Mouse (Mus musculus) B cell, adult 62 days (primary cell): ENCODE measurements around the gene Tnip2. TPM values are rescaled to one million over a fixed set of nuclear protein-coding genes. Genes with fewer than 3 reads are reported as not detected.

Experiments
- total RNA-seq: library from RNA; stranded (reverse); gene quantifications from 4 replicates; pipeline ENCODE4 v1.2.4, GENCODE M21; 2023

Tnip2 gene
- 22.8 to 27.3 TPM (median 26.3 TPM) in 4 replicates for total RNA-seq

DNA sequence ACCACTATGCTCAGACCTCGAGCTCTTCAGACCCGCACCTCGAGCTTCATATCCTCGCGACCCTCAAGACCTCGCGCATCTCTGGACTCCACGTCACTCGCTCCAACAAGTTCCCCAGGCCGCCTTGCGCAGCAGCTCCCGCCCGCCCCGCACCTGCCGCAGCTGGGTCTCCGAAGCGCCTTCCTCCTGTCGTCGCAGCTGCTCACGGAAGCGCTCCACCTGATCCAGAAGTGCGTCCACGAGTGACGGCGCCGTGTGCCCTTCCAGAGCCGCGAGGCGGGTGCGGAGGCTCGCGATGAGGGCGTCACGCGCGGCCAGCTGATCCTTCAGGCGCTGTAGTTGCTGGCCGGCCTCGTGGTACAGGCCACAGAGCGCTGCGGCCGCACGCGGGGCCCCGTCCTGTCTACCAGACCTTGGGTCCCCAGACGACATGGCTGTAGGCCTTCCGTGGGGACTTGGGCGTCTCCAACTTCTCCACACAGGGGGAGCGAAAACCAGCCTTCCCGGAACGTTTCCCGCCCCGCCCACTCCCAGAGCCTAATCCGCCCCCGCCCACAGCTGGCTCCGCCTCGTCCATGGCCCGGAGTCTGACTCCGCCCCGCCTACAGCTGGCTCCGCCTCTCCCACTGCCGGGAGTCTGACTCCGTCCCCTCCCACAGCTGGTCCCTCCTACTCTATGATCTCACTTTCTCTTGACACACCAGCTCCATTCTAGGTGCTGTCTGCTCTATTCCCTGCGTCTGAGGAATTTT lies at the start of gene Tnip2:
Gene Tnip2 (minus strand): TSS at position 526 of the 752 bp plus-strand sequence.

GRCm38 (mm10) chr5:34525663-34526476 lies 12.1 kb upstream of the Tnip2 start, which contains the start of gene Sh3bp2:
TSS of gene Sh3bp2 (plus strand) at chr5:34525838.

Other genes starting within 250 kb of the Tnip2 start
- 1.3 to 2.4 TPM (median 1.4 TPM) in 4 replicates for gene Zfyve28, start 225.5 kb downstream of the Tnip2 start, total RNA-seq
- gene Cfap99, start 225.4 kb downstream of the Tnip2 start, total RNA-seq, result not detected in 4 replicates
- 209 to 254 TPM (median 230 TPM) in 4 replicates for gene Rnf4, start 177.7 kb downstream of the Tnip2 start, total RNA-seq
- 73.4 to 83.7 TPM (median 79.7 TPM) in 4 replicates for gene Fam193a, start 144.1 kb downstream of the Tnip2 start, total RNA-seq
- 78.4 to 118 TPM (median 95.6 TPM) in 4 replicates for gene Sh3bp2, start 11.8 kb upstream of the Tnip2 start, total RNA-seq
- 246 to 271 TPM (median 269 TPM) in 4 replicates for gene Add1, start 59.7 kb upstream of the Tnip2 start, total RNA-seq
- gene Mfsd10, start 123.2 kb upstream of the Tnip2 start, total RNA-seq, result 42.6 to 57.4 TPM (median 54.8 TPM) in 4 replicates
- 26.1 to 33.1 TPM (median 31.8 TPM) in 4 replicates for gene Nop14, start 146.2 kb upstream of the Tnip2 start, total RNA-seq
- 2.2 to 5.6 TPM (median 3.3 TPM) in 4 replicates for gene Grk4, start 146.4 kb upstream of the Tnip2 start, total RNA-seq
- 49.5 to 54.5 TPM (median 53.8 TPM) in 4 replicates for gene Htt, start 247.7 kb upstream of the Tnip2 start, total RNA-seq